Mouse (Mus musculus) cerebellum, adult 2 months (tissue): ENCODE data around the gene Vangl1.

Source experiments
- CTCF ChIP-seq: fragments of 200-500 bp; IDR thresholded peaks from 2 replicates; pipeline ENCODE4 v1.5.1; 2011; ENCODE audit warnings: low read depth, mild to moderate bottlenecking, control low read depth, low read length, moderate library complexity, borderline replicate concordance; ENCODE audit not compliant: insufficient read depth
- POLR2A ChIP-seq: fragments of 200-500 bp; IDR thresholded peaks from 2 replicates; pipeline ENCODE4 v1.6.1; 2011; ENCODE audit warnings: low read length, control low read depth, borderline replicate concordance; ENCODE audit not compliant: insufficient read depth

DNA sequence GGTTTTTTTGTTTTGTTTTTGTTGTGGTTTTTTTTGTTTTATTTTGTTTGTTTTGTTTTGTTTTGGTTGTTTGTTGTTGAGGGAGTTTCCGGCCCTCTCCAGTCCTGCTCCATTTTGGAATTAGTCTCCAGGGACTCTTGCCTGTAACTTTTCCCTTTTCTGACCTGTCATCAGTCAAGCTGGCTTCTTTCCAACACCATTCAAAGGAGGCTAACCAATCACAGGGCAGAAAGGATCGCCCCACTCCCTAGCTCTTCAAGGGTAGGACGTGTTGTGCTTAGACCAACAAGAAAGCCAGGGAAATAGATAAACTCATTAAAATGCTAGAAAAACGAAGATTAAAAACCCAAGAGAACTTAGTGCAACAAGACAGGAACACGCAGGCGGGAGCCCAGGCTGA lies 15.5 kb downstream of the Vangl1 start:
- no peak for TF ChIP-seq POLR2A
- TF ChIP-seq CTCF, result no peak
